Mouse (Mus musculus) heart, embryonic 11.5 days (tissue): ENCODE results near the gene Fam69b. TPM values are rescaled to one million over a fixed set of nuclear protein-coding genes. Genes with fewer than 3 reads are reported as not detected.

ENCODE experiments used
- ATAC-seq: fragments of 200-750 bp; cut with Nextera tagmentation; replicated peaks from 2 replicates; pipeline ENCODE4 v1.8.0; 2017; ENCODE audit warnings: moderate library complexity; ENCODE audit not compliant: insufficient number of reproducible peaks, low FRiP score, low TSS enrichment
- H3K27ac ChIP-seq: fragments of 300-500 bp; sonication (generic); 2 replicates; pipeline ENCODE4 v1.5.1; 2014; ENCODE audit warnings: mild to moderate bottlenecking, low read depth, low read length
- H3K27me3 ChIP-seq: fragments of 300-500 bp; sonication (generic); 2 replicates; pipeline ENCODE4 v1.6.1; 2014; ENCODE audit warnings: mild to moderate bottlenecking, low read length, mixed read lengths; ENCODE audit not compliant: control insufficient read depth, insufficient read depth
- H3K36me3 ChIP-seq: fragments of 300-500 bp; sonication (generic); 2 replicates; pipeline ENCODE4 v1.6.1; 2014; ENCODE audit warnings: mild to moderate bottlenecking, low read length, moderate library complexity, mixed read lengths; ENCODE audit not compliant: control insufficient read depth, insufficient read depth
- H3K4me1 ChIP-seq: fragments of 300-500 bp; sonication (generic); 2 replicates; pipeline ENCODE4 v1.6.1; 2014; ENCODE audit warnings: low read length; ENCODE audit not compliant: control insufficient read depth, insufficient read depth
- H3K4me2 ChIP-seq: fragments of 300-500 bp; sonication (generic); 2 replicates; pipeline ENCODE4 v1.6.1; 2014; ENCODE audit warnings: mild to moderate bottlenecking, moderate library complexity
- H3K4me3 ChIP-seq: fragments of 300-500 bp; sonication (generic); 2 replicates; pipeline ENCODE4 v1.5.1; 2014; ENCODE audit warnings: low read depth, low read length
- H3K9ac ChIP-seq: fragments of 300-500 bp; sonication (generic); 2 replicates; pipeline ENCODE4 v1.6.1; 2014; ENCODE audit warnings: mild to moderate bottlenecking, low read depth, low read length, moderate library complexity
- H3K9me3 ChIP-seq: fragments of 300-500 bp; sonication (generic); replicated peaks from 2 replicates; pipeline ENCODE4 v1.6.1; 2016; ENCODE audit warnings: low read length; ENCODE audit not compliant: control insufficient read depth
- WGBS: fragments of 180-500 bp; shearing (Covaris S2); extraction: QIAGEN DNeasy Blood & Tissue Kit; methylation state at CpG from one replicate; pipeline ENCODE4 v1.1.7; 2014; ENCODE audit not compliant: insufficient replicate concordance; 5-methylcytosine and 5-hydroxymethylcytosine counted together
- polyA plus RNA-seq: library from polyadenylated mRNA; unstranded; fragments of >200 nt; fragmentation: Nextera tagmentation; extraction: Ambion mirVana; gene quantifications from 2 replicates; pipeline ENCODE4 v1.2.1, GENCODE M21; 2014

Fam69b gene
- polyA plus RNA-seq, result 13.4 and 14.9 TPM in 2 replicates

- peak within 1 kb of the TSS; percentile 86 for H3K9ac ChIP-seq
- no peak within 1 kb of the TSS for H3K27ac ChIP-seq
- no peaks in the 10 kb centered on the region for H3K9me3 ChIP-seq
- WGBS, result 2% methylated on average over 70 of the region's 70 CpGs
- peak; percentile 24; the same call in 1 of the 2 replicates for ATAC-seq
- H3K4me1 ChIP-seq, result peaks cover 8% of the 10 kb centered on the region; the same call in 1 of the 2 replicates
- H3K4me3 ChIP-seq, result peak within 1 kb of the TSS; percentile 70
- H3K27me3 ChIP-seq, result 0 out of 2 replicates have a peak, but pooled peaks cover 2% of the 10 kb centered on the region
- no peaks in the 10 kb centered on the region for H3K36me3 ChIP-seq
- H3K4me2 ChIP-seq, result peak within 1 kb of the TSS; percentile 96
Measured at GRCm38 (mm10) chr2:26627921-26628739, at the start of gene Fam69b. Gene Fam69b, plus strand, starts transcription at chr2:26628457.

- Histone ChIP-seq H3K9me3 (no peaks in the 10 kb centered on the region), H3K4me3 (no peak within 1 kb of the TSS), H3K27me3 (no peaks in the 10 kb centered on the region; the same call in 1 of the 2 replicates), H3K4me2 (no peak within 1 kb of the TSS), H3K36me3 (no peaks in the 10 kb centered on the region), H3K27ac (peak within 1 kb of the TSS; percentile 80), H3K4me1 (peaks cover 28% of the 10 kb centered on the region), H3K9ac (no peak within 1 kb of the TSS)
- ATAC-seq, result no peak
- WGBS, result 78% methylated on average over 1 of the region's 1 CpGs
Measured at GRCm38 (mm10) chr2:26579714-26580113, 48.5 kb upstream of the Fam69b start, which contains the start of gene Egfl7. Gene Egfl7, plus strand, starts transcription at chr2:26580014.

- Histone ChIP-seq H3K4me2 (no peak overlapping the region), H3K9ac (no peak overlapping the region), H3K36me3 (no peaks in the 10 kb centered on the region), H3K27ac (0 out of 2 replicates have a peak overlapping the region, but pooled peaks have one; percentile 10), H3K4me1 (peaks cover 22% of the 10 kb centered on the region), H3K9me3 (no peaks in the 10 kb centered on the region), H3K4me3 (no peak overlapping the region), H3K27me3 (no peaks in the 10 kb centered on the region; the same call in 1 of the 2 replicates)
- no peak for ATAC-seq
- WGBS, result 90% methylated on average over 5 of the region's 5 CpGs
Measured at GRCm38 (mm10) chr2:26580751-26581150, 47.5 kb upstream of the Fam69b start.

GRCm38 (mm10) chr2:26582203-26582602 is 46.1 kb upstream of the Fam69b start:
- no peak for ATAC-seq
- no peaks in the 10 kb centered on the region for H3K36me3 ChIP-seq
- H3K9me3 ChIP-seq, result no peaks in the 10 kb centered on the region
- 54% methylated on average over 2 of the region's 2 CpGs for WGBS
- H3K27ac ChIP-seq, result no peak overlapping the region
- H3K4me3 ChIP-seq, result no peak overlapping the region
- H3K4me1 ChIP-seq, result peaks cover 20% of the 10 kb centered on the region
- H3K4me2 ChIP-seq, result no peak overlapping the region
- no peak overlapping the region for H3K9ac ChIP-seq
- H3K27me3 ChIP-seq, result no peaks in the 10 kb centered on the region; the same call in 1 of the 2 replicates

- peak overlapping the region; percentile 91; the same call in 1 of the 2 replicates for H3K27ac ChIP-seq
- no peak overlapping the region for H3K4me2 ChIP-seq
- peaks cover 24% of the 10 kb centered on the region for H3K4me1 ChIP-seq
Measured at GRCm38 (mm10) chr2:26582741-26583140, 45.5 kb upstream of the Fam69b start.

GRCm38 (mm10) chr2:26583640-26584039 is 44.6 kb upstream of the Fam69b start:
- H3K9ac ChIP-seq, result peak overlapping the region; percentile 82
- H3K4me2 ChIP-seq, result peak overlapping the region; percentile 37
- H3K36me3 ChIP-seq, result no peaks in the 10 kb centered on the region
- no peaks in the 10 kb centered on the region for H3K9me3 ChIP-seq
- H3K4me1 ChIP-seq, result peaks cover 30% of the 10 kb centered on the region
- H3K27ac ChIP-seq, result peak overlapping the region; percentile 91
- 0 out of 2 replicates have a peak, but pooled peaks have one; percentile 35 for ATAC-seq
- WGBS, result 29% methylated on average over 11 of the region's 11 CpGs
- no peaks in the 10 kb centered on the region; the same call in 1 of the 2 replicates for H3K27me3 ChIP-seq
- H3K4me3 ChIP-seq, result peak overlapping the region; percentile 51

More at GRCm38 (mm10) chr2:26582741-26583140, 45.5 kb upstream of the Fam69b start:
- H3K9ac ChIP-seq, result no peak overlapping the region
- H3K27me3 ChIP-seq, result no peaks in the 10 kb centered on the region; the same call in 1 of the 2 replicates
- no peak for ATAC-seq
- H3K9me3 ChIP-seq, result no peaks in the 10 kb centered on the region
- no peaks in the 10 kb centered on the region for H3K36me3 ChIP-seq
- 76% methylated on average over 7 of the region's 7 CpGs for WGBS
- no peak overlapping the region for H3K4me3 ChIP-seq

- H3K4me2 ChIP-seq, result peak overlapping the region; percentile 37
- no peak for ATAC-seq
- H3K9me3 ChIP-seq, result no peaks in the 10 kb centered on the region
- H3K4me1 ChIP-seq, result peaks cover 32% of the 10 kb centered on the region
- H3K4me3 ChIP-seq, result peak overlapping the region; percentile 51
- H3K9ac ChIP-seq, result peak overlapping the region; percentile 82
- WGBS, result 47% methylated on average over 6 of the region's 6 CpGs
- no peaks in the 10 kb centered on the region for H3K36me3 ChIP-seq
- peak overlapping the region; percentile 91 for H3K27ac ChIP-seq
- H3K27me3 ChIP-seq, result no peaks in the 10 kb centered on the region; the same call in 1 of the 2 replicates
Measured at GRCm38 (mm10) chr2:26585713-26586112, 42.5 kb upstream of the Fam69b start.

- Histone ChIP-seq H3K36me3 (no peaks in the 10 kb centered on the region; the same call in 1 of the 2 replicates), H3K27me3 (no peaks in the 10 kb centered on the region; the same call in 1 of the 2 replicates), H3K27ac (peak within 1 kb of the TSS; percentile 91), H3K9ac (peak within 1 kb of the TSS; percentile 82), H3K4me1 (peaks cover 32% of the 10 kb centered on the region), H3K4me2 (peak within 1 kb of the TSS; percentile 64), H3K9me3 (no peaks in the 10 kb centered on the region), H3K4me3 (peak within 1 kb of the TSS; percentile 51)
- under 1% methylated on average over 60 of the region's 65 CpGs for WGBS
- peak; percentile 29 for ATAC-seq
Measured at GRCm38 (mm10) chr2:26586294-26587043, 41.8 kb upstream of the Fam69b start, which contains the start of gene Gm20532. Gene Gm20532, plus strand, starts transcription at chr2:26586639.
